Mouse (Mus musculus): Measurements from ENCODE around the gene Ift22.
"Not testable (repeated sequence)": the region's sequence is repeated elsewhere in the genome, so short reads cannot be mapped to it uniquely, and the experiment has no call there.

The Ift22 gene

GRCm38 (mm10) chr5:136945084-136945483 lies 37.1 kb downstream of the Ift22 start:
- DNase-seq (ENCODE audit: low read depth, low spot score), result no peak

DNA sequence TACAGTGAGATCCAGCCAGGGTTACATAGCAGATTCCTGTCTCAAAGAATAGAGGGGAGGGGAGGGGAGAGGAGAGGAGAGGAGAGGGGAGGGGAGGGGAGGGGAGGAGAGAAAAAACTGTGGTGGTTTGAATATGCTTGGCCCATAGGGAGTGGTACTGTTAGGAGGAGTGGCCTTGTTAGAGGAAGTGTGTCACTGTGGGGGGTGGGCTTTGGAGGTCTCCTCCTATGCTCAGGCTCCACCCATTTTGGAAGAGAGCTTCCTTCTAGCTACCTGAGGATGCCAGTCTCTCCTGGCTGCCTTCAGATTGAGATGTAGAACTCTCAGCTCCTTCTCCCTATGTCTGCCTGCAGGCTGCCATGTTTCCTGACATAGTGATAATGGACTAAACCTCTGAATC lies 39.9 kb downstream of the Ift22 start:
- DNase-seq (ENCODE audit: low read depth, low spot score), result no peak

DNA sequence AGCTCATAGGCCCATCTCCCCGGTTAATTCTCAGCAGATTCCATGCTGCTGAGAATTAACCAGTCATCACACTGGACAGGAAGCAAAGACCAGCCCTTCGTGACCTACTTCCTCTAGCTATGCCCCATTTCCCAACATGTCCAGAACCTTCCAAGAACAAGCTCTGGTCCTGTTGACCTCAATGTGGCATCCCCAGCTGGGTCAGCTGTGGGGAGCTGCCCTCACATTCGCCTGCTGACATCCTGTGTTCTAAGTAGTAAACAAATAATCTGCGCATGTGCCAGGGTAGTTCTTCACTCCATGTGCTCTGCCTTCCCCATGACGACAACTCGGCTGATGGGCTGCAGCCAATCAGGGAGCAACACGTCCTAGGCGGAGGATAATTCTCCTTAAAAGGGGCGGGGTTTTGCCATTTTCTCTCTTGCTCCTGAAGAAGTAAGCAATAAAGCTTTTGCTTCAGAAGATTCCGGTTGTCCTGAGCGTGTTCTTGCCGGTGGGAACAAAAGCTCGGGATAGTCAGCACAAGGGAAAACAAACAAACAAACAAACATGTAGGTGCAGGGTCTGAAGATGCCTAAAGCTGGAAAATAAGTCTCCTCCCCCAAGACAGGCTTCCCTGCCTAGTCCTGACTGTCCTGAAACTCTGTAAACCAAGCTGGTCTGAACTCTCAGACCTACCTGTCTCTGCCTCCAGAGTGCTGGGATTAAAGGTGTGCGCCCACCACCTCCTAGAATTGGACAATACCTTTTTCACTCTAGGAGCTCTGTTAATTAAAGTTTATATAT lies 41.8 kb downstream of the Ift22 start:
- not testable (repeated sequence) for DNase-seq (ENCODE audit: low read depth, low spot score)

- no peak for DNase-seq (ENCODE audit: low read depth, low spot score)
Observed at GRCm38 (mm10) chr5:136950521-136950920, 42.6 kb downstream of the Ift22 start.

DNA sequence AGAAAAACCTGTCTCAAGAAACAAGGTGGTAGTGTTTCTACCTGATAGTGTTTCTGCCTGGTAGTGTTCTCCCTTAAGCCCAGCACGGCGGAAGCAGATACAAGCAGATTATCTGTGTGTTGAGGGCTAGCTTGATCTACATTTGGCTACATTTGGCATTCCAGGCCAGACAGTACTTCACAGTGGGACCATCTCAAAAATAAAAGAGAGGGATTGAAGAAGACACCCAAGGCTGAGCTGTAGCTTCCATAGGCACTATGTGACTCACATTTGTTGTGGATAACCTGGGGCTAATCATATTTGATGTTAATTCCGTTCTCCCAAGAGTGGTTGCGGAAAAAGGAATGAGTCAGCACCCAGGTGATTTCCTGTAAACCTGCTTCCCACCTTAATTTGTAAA lies 44.2 kb downstream of the Ift22 start:
- DNase-seq (ENCODE audit: low read depth, low spot score), result no peak

DNA sequence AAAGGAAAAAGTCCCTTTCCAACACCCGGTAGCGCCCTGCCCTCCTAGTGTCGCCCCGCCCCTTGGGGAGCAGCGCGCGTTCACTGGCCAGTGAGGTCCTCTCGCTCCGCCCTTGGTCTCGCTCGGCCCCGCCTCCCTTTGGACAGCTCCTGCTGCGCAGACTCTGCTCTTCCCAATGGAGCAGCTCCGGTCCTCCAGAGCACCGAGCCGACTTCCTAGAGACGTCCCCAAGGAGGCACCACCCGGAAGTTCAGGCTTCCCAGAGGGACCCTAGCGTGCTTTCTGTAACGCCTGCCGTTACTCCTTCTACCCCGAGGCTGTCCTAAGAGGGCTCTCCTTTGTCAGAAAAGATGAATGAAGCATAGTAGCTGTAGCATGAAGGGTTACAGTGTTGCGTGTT lies 45.1 kb downstream of the Ift22 start, which contains the start of gene Fis1:
Gene Fis1 (plus strand): TSS at position 261 of the 400 bp plus-strand sequence.
- peak; percentile 81 for DNase-seq (ENCODE audit: low read depth, low spot score)

- peak; percentile 11 for DNase-seq (ENCODE audit: low read depth, low spot score)
Observed at GRCm38 (mm10) chr5:136953440-136953951, 45.5 kb downstream of the Ift22 start.

- no peak for DNase-seq (ENCODE audit: low read depth, low spot score)
Observed at GRCm38 (mm10) chr5:136955622-136956021, 47.7 kb downstream of the Ift22 start.

DNA sequence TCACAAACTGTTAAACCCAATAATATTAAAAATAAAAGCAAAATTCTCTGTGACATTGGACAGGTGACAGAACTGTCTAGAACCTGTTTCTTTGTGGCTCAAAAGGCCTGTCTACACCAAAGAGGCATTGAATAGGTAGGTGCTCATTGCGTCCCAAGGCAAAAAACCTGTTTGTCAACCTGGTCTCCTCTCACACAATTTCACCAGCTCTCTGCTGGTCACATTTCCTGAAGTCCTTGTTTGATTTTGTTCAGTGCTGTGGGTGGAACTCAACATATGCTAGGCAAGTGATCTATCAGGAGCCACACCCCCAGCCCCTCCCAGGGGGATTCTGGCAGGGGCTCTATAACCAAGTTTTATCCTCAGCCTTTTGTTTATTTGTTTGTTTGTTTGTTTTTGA lies 49.3 kb downstream of the Ift22 start:
- no peak for DNase-seq (ENCODE audit: low read depth, low spot score)

- no peak for DNase-seq (ENCODE audit: low read depth, low spot score)
Observed at GRCm38 (mm10) chr5:136958991-136959605, 51.1 kb downstream of the Ift22 start.

GRCm38 (mm10) chr5:136960053-136960452 lies 52.1 kb downstream of the Ift22 start:
- DNase-seq (ENCODE audit: low read depth, low spot score), result no peak

GRCm38 (mm10) chr5:136961334-136961982 lies 53.5 kb downstream of the Ift22 start:
- DNase-seq (ENCODE audit: low read depth, low spot score), result no peak

DNA sequence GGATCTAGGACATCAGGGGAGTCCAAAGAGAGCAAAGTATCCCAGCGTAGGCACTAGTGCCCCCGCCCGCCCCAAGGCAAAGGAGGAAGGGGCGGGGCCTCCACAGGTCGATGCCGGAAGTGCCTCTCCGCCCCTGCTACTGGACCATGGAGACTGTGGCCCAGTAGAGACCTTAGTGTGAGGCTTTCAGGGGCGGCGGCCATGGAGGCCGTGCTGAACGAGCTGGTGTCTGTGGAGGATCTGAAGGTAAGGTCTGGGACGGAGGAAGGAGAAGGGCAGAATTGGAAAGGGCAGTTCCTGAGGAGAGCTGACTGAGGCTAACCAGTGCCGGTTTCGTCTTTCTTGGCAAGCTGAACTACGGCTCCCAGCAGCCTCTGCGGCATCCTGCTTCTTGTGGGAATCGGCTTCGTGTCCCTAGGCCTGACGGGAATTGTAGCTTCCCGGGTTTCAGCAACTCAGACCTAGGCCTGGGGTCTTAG lies 54.1 kb downstream of the Ift22 start:
- DNase-seq (ENCODE audit: low read depth, low spot score), result peak; percentile 90

DNA sequence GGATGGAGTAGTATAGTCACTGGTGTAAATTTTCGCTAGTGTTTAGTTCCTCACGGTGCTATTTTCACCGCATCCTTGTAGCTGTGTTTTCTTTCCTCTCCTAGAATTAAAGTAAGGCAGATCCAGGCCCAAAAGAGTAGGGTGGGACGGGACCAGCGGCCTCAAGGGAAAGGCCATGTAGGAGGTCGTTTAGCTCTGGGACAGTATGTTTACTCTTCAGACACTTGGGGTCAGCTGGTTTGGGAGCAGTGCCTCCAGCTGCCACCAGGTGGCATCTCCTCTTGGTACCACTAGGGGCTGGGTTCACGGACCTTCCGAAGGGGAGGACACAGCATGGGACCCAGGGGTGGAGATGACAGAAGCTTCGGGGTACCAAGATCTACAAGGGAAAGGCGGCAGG lies 54.6 kb downstream of the Ift22 start:
- peak; percentile 85 for DNase-seq (ENCODE audit: low read depth, low spot score)

- DNase-seq (ENCODE audit: low read depth, low spot score), result no peak
Observed at GRCm38 (mm10) chr5:136962966-136963540, 55.1 kb downstream of the Ift22 start.

Measured in CD4-positive, CD25-positive, alpha-beta regulatory T cell, adult 2 months (primary cell).